25 mouse cellular contexts compared by ENCODE assay signal in the genomic region with DNA sequence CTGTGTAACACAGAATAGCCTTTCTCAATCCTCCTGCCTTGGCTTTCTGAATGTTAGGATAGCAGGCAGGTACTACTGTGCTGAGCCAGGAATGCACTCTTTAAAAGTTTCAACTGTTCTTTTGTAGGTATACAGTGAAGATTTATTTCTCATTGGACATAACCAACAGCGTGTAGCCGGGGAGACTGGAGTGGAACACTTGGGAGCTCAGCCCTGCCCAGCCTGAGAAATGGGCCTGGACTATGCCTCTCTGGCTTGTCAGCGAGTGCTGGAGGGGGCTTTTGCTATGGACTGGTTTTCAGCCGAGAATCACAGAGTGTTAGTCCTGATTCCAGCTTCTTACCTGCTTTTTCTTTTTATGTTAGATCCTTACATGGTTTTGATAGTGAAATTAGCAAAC. TPM values are rescaled to one million over a fixed set of nuclear protein-coding genes. Genes with fewer than 3 reads are reported as not detected.
A peak's percentile ranks its signal among the peaks of the same experiment; 100 is the strongest.
DNase-seq lines count a peak whose midpoint lies in the region; ATAC-seq and TF ChIP-seq lines count a peak whose summit lies in the region.
"Had no signal": no experiment of that assay in that cellular context is flagged by ENCODE, and none has a peak within 500 bp of the region (broad histone marks: within the 10 kb centered on the region; RNA-seq: fewer than 3 reads in every experiment).

No protein-coding gene starts in this region.

- TF ChIP-seq CTCF in intestine, postnatal 0 days (IDR thresholded peaks at IDR 0.05; ENCODE audit: low read depth): no peak
- TF ChIP-seq CTCF in small intestine, adult 2 months (IDR thresholded peaks at IDR 0.05; ENCODE audit: extremely low read depth, insufficient read length, insufficient replicate concordance, low read depth, low read length): no peak

- H3K9me3 ChIP-seq in intestine, embryonic 14.5 days (ENCODE audit: control insufficient read depth, low read length): no peaks in the 10 kb centered on the region
- no peaks in the 10 kb centered on the region for H3K9me3 ChIP-seq in intestine, postnatal 0 days (ENCODE audit: control insufficient read depth)
- no peaks in the 10 kb centered on the region for H3K9me3 ChIP-seq in stomach, embryonic 16.5 days (replicated peaks; ENCODE audit: control insufficient read depth, low read length)
- H3K9me3 ChIP-seq: embryonic facial prominence, embryonic 15.5 days; forebrain, embryonic 12.5 days; hindbrain, embryonic 13.5 days; liver, embryonic 15.5 days had no signal

- DNase-seq in intestine, embryonic 14.5 days (ENCODE audit: low spot score): no peak
- DNase-seq in kidney, postnatal 4 days: peak; percentile 33 to 40
- no peak for DNase-seq in kidney, adult 8-10 months
- no peak for DNase-seq in cerebellum, postnatal 4 days (ENCODE audit: low spot score in 2 of 2)
- DNase-seq: adrenal gland, postnatal 25 days; cerebellum, adult 11-12 months; cerebellum, adult 9-11 months; forebrain, postnatal 0 days; gastrocnemius, postnatal 14 days; heart, postnatal 36 days; kidney, postnatal 10 days; layer of hippocampus, adult 9-11 months; midbrain, embryonic 14.5 days; retina, postnatal 1 day; right cerebral cortex, postnatal 25 days; spleen, adult 18-20 months had no signal

- no peaks in the 10 kb centered on the region for H3K27me3 ChIP-seq in intestine, embryonic 14.5 days (replicated peaks; ENCODE audit: control insufficient read depth, insufficient read depth, low read length)
- no peaks in the 10 kb centered on the region for H3K27me3 ChIP-seq in intestine, postnatal 0 days (replicated peaks; ENCODE audit: control insufficient read depth, insufficient read depth, low read length)
- H3K27me3 ChIP-seq in small intestine, adult 2 months (ENCODE audit: control insufficient read depth, insufficient read depth, low read length): no peaks in the 10 kb centered on the region
- no peaks in the 10 kb centered on the region for H3K27me3 ChIP-seq in stomach, embryonic 16.5 days (ENCODE audit: control insufficient read depth, insufficient read depth, low read length)
- H3K27me3 ChIP-seq: embryonic facial prominence, embryonic 15.5 days; hindbrain, embryonic 13.5 days; liver, embryonic 15.5 days had no signal

- 0 out of 2 replicates have a peak overlapping the region, but pooled peaks have one; percentile 1 for H3K9ac ChIP-seq in intestine, embryonic 14.5 days (ENCODE audit: low read length)
- no peak overlapping the region for H3K9ac ChIP-seq in intestine, postnatal 0 days (ENCODE audit: low read depth, low read length)
- H3K9ac ChIP-seq in stomach, embryonic 16.5 days (ENCODE audit: low read length): peak overlapping the region; percentile 19; the same call in 1 of the 2 replicates
- H3K9ac ChIP-seq: embryonic facial prominence, embryonic 15.5 days; forebrain, embryonic 12.5 days; forebrain, postnatal 0 days; hindbrain, embryonic 13.5 days; liver, embryonic 15.5 days had no signal

- ATAC-seq in intestine, embryonic 14.5 days (replicated peaks; ENCODE audit: low FRiP score, low TSS enrichment, low read depth): no peak
- ATAC-seq in intestine, postnatal 0 days: no peak
- peak; percentile 63; the same call in 1 of the 2 replicates for ATAC-seq in stomach, embryonic 16.5 days (ENCODE audit: insufficient read depth, low FRiP score)
- ATAC-seq: CD4-positive, CD25-positive, alpha-beta regulatory T cell, adult 4 months; forebrain, postnatal 0 days had no signal

- no peak overlapping the region for H3K4me3 ChIP-seq in intestine, embryonic 14.5 days (ENCODE audit: low read depth, low read length)
- no peak overlapping the region for H3K4me3 ChIP-seq in intestine, postnatal 0 days (ENCODE audit: low read depth, low read length)
- H3K4me3 ChIP-seq in small intestine, adult 2 months (ENCODE audit: low read depth, low read length): no peak overlapping the region
- H3K4me3 ChIP-seq in stomach, embryonic 16.5 days (replicated peaks; ENCODE audit: low read length): no peak overlapping the region
- H3K4me3 ChIP-seq: embryonic facial prominence, embryonic 15.5 days; forebrain, embryonic 12.5 days; hindbrain, embryonic 13.5 days; liver, embryonic 15.5 days had no signal

- no peaks in the 10 kb centered on the region for H3K36me3 ChIP-seq in intestine, embryonic 14.5 days (ENCODE audit: control insufficient read depth, insufficient read depth, low read length)
- no peaks in the 10 kb centered on the region for H3K36me3 ChIP-seq in intestine, postnatal 0 days (ENCODE audit: control insufficient read depth, insufficient read depth)
- H3K36me3 ChIP-seq in small intestine, adult 2 months (ENCODE audit: control insufficient read depth, insufficient read depth, low read length): no peaks in the 10 kb centered on the region
- H3K36me3 ChIP-seq in stomach, embryonic 16.5 days (ENCODE audit: control insufficient read depth, insufficient read depth, low read length): no peaks in the 10 kb centered on the region
- H3K36me3 ChIP-seq: embryonic facial prominence, embryonic 15.5 days; forebrain, embryonic 12.5 days; hindbrain, embryonic 13.5 days; liver, embryonic 15.5 days had no signal

- TF ChIP-seq POLR2A in small intestine, adult 2 months (IDR thresholded peaks at IDR 0.05; ENCODE audit: low read depth, low read length): no peak

- H3K4me1 ChIP-seq in intestine, embryonic 14.5 days (replicated peaks; ENCODE audit: control insufficient read depth, insufficient read depth, low read length): peaks cover 42% of the 10 kb centered on the region
- H3K4me1 ChIP-seq in intestine, postnatal 0 days (replicated peaks; ENCODE audit: control insufficient read depth, insufficient read depth, low read length): peaks cover 10% of the 10 kb centered on the region; the same call in 1 of the 2 replicates
- peaks cover 4% of the 10 kb centered on the region; the same call in 1 of the 2 replicates for H3K4me1 ChIP-seq in small intestine, adult 2 months (ENCODE audit: control insufficient read depth, insufficient read depth, insufficient read length, low read length)
- peaks cover 37% of the 10 kb centered on the region for H3K4me1 ChIP-seq in stomach, embryonic 16.5 days (ENCODE audit: control insufficient read depth, insufficient read depth, low read length)

- WGBS in intestine, embryonic 14.5 days: 28% methylated on average over 4 of the region's 4 CpGs
- 53% methylated on average over 4 of the region's 4 CpGs for WGBS in intestine, postnatal 0 days
- WGBS in small intestine, adult 2 months: 77% methylated on average over 4 of the region's 4 CpGs
- 50% methylated on average over 4 of the region's 4 CpGs for WGBS in stomach, embryonic 16.5 days

- H3K27ac ChIP-seq in intestine, embryonic 14.5 days (ENCODE audit: low read depth): peak overlapping the region; percentile 85
- H3K27ac ChIP-seq in intestine, postnatal 0 days (ENCODE audit: low read depth, low read length): no peak overlapping the region
- 0 out of 2 replicates have a peak overlapping the region, but pooled peaks have one; percentile 16 for H3K27ac ChIP-seq in small intestine, adult 2 months (ENCODE audit: insufficient read depth, low read depth, low read length)
- H3K27ac ChIP-seq in stomach, embryonic 16.5 days (ENCODE audit: low read length): peak overlapping the region; percentile 73
- H3K27ac ChIP-seq: embryonic facial prominence, embryonic 15.5 days; forebrain, embryonic 12.5 days; hindbrain, embryonic 13.5 days; liver, embryonic 15.5 days had no signal

- H3K4me2 ChIP-seq in intestine, embryonic 14.5 days (ENCODE audit: low read length): no peak overlapping the region; the same call in 1 of the 2 replicates
- no peak overlapping the region for H3K4me2 ChIP-seq in intestine, postnatal 0 days (replicated peaks; ENCODE audit: low read depth)
- H3K4me2 ChIP-seq in stomach, embryonic 16.5 days (ENCODE audit: low read depth, low read length): no peak overlapping the region
- H3K4me2 ChIP-seq: embryonic facial prominence, embryonic 15.5 days; forebrain, embryonic 12.5 days; heart, embryonic 11.5 days; hindbrain, embryonic 13.5 days; liver, embryonic 15.5 days had no signal

RNA-seq across cellular contexts. Expression of a gene that starts 42.3 kb away (rescaled TPM):
- polyA plus RNA-seq in intestine, embryonic 14.5 days (2014; fragmentation: Nextera tagmentation; extraction: Ambion mirVana): 5.2 and 6.0 TPM in 2 replicates
- 4.5 and 5.7 TPM in 2 replicates for polyA plus RNA-seq in intestine, postnatal 0 days (2015; fragmentation: Nextera tagmentation; extraction: Ambion mirVana)
- 0.86 and 1.7 TPM in 2 replicates for polyA plus RNA-seq in small intestine, adult 2 months (2012; rRNA removed)
- polyA plus RNA-seq in stomach, embryonic 16.5 days (2015; fragmentation: Nextera tagmentation; extraction: Ambion mirVana): 5.5 and 6.3 TPM in 2 replicates

Comparison
In these comparisons a context has a peak if more than half of its experiments do, and no peak if none do; other contexts are left out.
1. DNase-seq: peak in kidney, postnatal 4 days (2 of 2); none in intestine, embryonic 14.5 days (single experiment), kidney, adult 8-10 months (0 of 2) and cerebellum, postnatal 4 days (0 of 2).